Mouse (Mus musculus) limb, embryonic 13.5 days (tissue): ENCODE data around the gene Myl4. TPM values are rescaled to one million over a fixed set of nuclear protein-coding genes. Genes with fewer than 3 reads are reported as not detected.
"Not testable (repeated sequence)": the region's sequence is repeated elsewhere in the genome, so short reads cannot be mapped to it uniquely, and the experiment has no call there.

Experiments
- ATAC-seq: fragments of 200-750 bp; cut with Nextera tagmentation; 2 replicates; pipeline ENCODE4 v1.8.0; 2017; ENCODE audit warnings: low read depth, moderate number of reproducible peaks, moderate TSS enrichment; ENCODE audit not compliant: low FRiP score
- H3K27ac ChIP-seq: fragments of 300-500 bp; sonication (generic); 2 replicates; pipeline ENCODE4 v1.5.1; 2015; ENCODE audit warnings: inconsistent platforms, mild to moderate bottlenecking, moderate library complexity
- H3K27me3 ChIP-seq: fragments of 300-500 bp; sonication (generic); 2 replicates; pipeline ENCODE4 v1.6.1; 2015; ENCODE audit warnings: mild to moderate bottlenecking, inconsistent platforms
- H3K36me3 ChIP-seq: fragments of 300-500 bp; sonication (generic); 2 replicates; pipeline ENCODE4 v1.6.1; 2015; ENCODE audit warnings: inconsistent platforms, mild to moderate bottlenecking, moderate library complexity
- H3K4me1 ChIP-seq: fragments of 300-500 bp; sonication (generic); 2 replicates; pipeline ENCODE4 v1.6.1; 2015; ENCODE audit warnings: inconsistent platforms
- H3K4me2 ChIP-seq: fragments of 300-500 bp; sonication (generic); replicated peaks from 2 replicates; pipeline ENCODE4 v1.6.1; 2015; ENCODE audit warnings: inconsistent platforms, mild to moderate bottlenecking, moderate library complexity
- H3K4me3 ChIP-seq: fragments of 300-500 bp; sonication (generic); 2 replicates; pipeline ENCODE4 v1.5.1; 2015; ENCODE audit warnings: moderate library complexity, mild to moderate bottlenecking, inconsistent platforms
- H3K9ac ChIP-seq: fragments of 300-500 bp; sonication (generic); 2 replicates; pipeline ENCODE4 v1.6.1; 2015; ENCODE audit warnings: mild to moderate bottlenecking, inconsistent platforms
- H3K9me3 ChIP-seq: fragments of 300-500 bp; sonication (generic); 2 replicates; pipeline ENCODE4 v1.6.1; 2016; ENCODE audit warnings: inconsistent platforms
- WGBS: fragments of 180-500 bp; shearing (Covaris S2); methylation state at CpG from one replicate; pipeline ENCODE4 v1.1.7; 2015; 5-methylcytosine and 5-hydroxymethylcytosine counted together
- polyA plus RNA-seq: library from polyadenylated mRNA; unstranded; fragments of >200 nt; fragmentation: Nextera tagmentation; extraction: Ambion mirVana; gene quantifications from 2 replicates; pipeline ENCODE4 v1.2.1, GENCODE M21; 2015

Myl4 gene
- 124 and 131 TPM in 2 replicates for polyA plus RNA-seq

DNA sequence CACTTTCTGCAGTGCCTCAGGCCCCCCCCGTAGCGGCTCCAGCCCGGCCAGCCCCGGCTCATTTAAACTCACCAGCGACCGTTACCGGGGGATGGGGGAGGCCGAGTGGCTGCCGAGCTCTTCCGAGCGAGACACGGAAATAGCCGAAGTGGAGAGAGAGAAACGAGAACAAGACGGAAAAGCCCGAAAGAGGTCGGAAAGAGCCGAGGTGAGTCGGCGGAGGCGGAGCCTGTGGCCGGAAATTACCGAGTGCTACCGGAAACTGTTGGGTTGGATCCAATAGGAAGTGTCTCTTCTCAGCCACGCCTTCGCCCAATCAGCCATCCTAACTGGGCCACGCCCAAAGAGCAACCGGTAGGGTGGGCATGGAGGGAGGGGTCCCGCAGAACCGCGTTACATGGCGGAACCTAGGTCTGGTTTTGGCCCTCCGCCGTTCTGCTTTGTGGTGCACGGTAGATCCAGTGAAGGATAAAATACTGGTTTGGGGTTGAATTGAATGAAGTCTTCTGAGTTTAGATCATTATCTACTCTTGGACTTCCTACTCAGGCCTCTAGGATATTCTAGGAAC lies at the start of gene Myl4, which contains the start of gene Cdc27:
Gene Myl4, plus strand, starts transcription at position 258 of the 569 bp plus-strand sequence.
Gene Cdc27, minus strand, starts transcription at position 215 of the 569 bp plus-strand sequence.
- WGBS, result under 1% methylated on average over 35 of the region's 35 CpGs
- peaks cover under 1% of the 10 kb centered on the region; the same call in 1 of the 2 replicates for H3K36me3 ChIP-seq
- H3K4me3 ChIP-seq, result peak within 1 kb of the TSS; percentile 86
- no peaks in the 10 kb centered on the region for H3K9me3 ChIP-seq
- peaks cover 19% of the 10 kb centered on the region for H3K4me1 ChIP-seq
- ATAC-seq, result peak; percentile 97
- H3K4me2 ChIP-seq, result peak within 1 kb of the TSS; percentile 81
- peak within 1 kb of the TSS; percentile 92 for H3K27ac ChIP-seq
- H3K27me3 ChIP-seq, result peaks cover 7% of the 10 kb centered on the region; the same call in 1 of the 2 replicates
- peak within 1 kb of the TSS; percentile 99 for H3K9ac ChIP-seq

DNA sequence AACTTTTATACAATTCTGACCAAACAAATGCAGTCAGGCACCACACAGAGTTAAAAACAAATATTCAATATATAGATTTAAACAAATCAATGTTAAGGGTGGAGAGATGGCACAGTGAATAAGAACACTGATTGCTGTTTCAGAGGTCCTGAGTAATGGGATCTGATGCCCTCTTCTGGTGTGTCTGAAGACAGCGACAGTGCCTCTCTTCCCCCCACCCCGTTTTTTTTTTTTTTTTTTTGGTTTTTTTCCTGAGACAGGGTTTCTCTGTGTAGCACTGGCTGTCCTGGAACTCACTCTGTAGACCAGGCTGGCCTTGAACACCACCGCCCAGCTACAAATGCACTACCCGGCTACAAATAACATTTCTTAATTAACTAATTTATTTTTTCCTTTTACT lies 42.0 kb upstream of the Myl4 start:
- 75% methylated on average over 4 of the region's 4 CpGs for WGBS
- ATAC-seq, result no peak
- H3K9ac ChIP-seq, result no peak overlapping the region
- peaks cover 83% of the 10 kb centered on the region for H3K36me3 ChIP-seq
- no peaks in the 10 kb centered on the region for H3K9me3 ChIP-seq
- H3K27ac ChIP-seq, result no peak overlapping the region
- no peak overlapping the region for H3K4me2 ChIP-seq
- H3K4me3 ChIP-seq, result no peak overlapping the region
- no peaks in the 10 kb centered on the region for H3K4me1 ChIP-seq
- no peaks in the 10 kb centered on the region for H3K27me3 ChIP-seq

DNA sequence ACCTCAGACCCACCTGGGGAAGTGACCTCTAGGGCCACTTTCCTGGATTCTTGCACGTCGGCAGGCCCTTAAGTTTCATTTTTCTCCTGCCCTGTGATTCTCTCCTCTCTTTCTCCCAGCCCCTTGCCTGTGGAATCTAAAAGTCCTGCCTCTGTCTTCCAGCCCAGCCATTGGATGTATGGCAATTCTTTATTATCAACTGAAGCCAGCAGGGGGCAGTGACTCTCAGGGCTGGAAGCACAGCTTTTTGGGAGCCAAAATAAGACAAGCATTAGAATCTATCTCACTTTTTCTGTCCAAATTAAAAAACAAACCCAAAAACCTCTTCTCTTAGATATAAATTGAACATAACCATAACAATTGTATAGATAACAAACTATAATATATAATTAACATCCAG lies 39.9 kb upstream of the Myl4 start:
- Histone ChIP-seq H3K9me3 (no peaks in the 10 kb centered on the region), H3K4me1 (no peaks in the 10 kb centered on the region), H3K4me3 (no peak overlapping the region), H3K36me3 (peaks cover 87% of the 10 kb centered on the region), H3K27me3 (no peaks in the 10 kb centered on the region), H3K4me2 (no peak overlapping the region), H3K9ac (no peak overlapping the region), H3K27ac (no peak overlapping the region)
- 98% methylated on average over 2 of the region's 2 CpGs for WGBS
- no peak for ATAC-seq

DNA sequence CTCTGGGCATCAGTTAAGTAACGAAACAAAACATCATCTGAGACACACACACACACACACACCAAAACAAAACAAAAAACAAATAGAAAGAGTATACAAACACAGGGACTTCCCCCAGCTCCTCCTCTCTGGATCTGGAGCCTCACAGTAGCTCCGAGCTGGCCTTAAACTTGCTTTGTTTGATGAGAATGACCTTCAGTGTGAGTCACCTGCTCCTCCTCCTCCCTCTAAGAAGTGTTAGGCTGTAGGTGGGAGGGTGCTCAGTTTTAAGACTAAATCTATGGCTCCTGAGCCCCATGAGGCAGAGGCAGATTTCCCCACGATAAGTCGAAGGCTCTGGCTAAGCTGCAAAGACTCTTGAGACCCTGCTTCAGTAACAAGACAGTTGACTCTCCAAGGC lies 38.0 kb upstream of the Myl4 start:
- ATAC-seq, result no peak
- Histone ChIP-seq H3K27me3 (no peaks in the 10 kb centered on the region), H3K9ac (no peak overlapping the region), H3K4me3 (no peak overlapping the region), H3K27ac (no peak overlapping the region), H3K36me3 (peaks cover 88% of the 10 kb centered on the region), H3K9me3 (no peaks in the 10 kb centered on the region), H3K4me1 (no peaks in the 10 kb centered on the region), H3K4me2 (no peak overlapping the region)
- WGBS, result 91% methylated on average over 4 of the region's 4 CpGs

DNA sequence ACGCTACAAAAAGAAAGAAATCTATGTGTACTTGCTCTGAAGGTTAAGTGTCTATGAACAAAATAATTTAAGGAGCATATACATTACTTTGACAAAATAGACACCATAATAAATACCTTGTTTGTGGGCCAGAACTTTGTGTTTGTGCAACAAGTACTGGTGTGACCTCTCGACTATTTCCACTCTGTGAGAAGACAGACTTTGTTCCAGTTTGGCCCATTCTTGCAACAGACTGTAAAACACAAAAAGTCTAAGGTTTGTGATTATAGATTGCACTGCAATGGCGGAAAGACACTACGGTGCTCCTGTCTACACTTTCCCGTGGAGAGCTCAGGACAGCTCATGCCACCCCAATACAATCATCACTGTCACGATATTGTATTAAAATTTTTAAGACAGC lies 24.5 kb upstream of the Myl4 start:
- Histone ChIP-seq H3K4me3 (no peak overlapping the region), H3K36me3 (peaks cover 71% of the 10 kb centered on the region), H3K9ac (no peak overlapping the region), H3K4me1 (no peaks in the 10 kb centered on the region), H3K4me2 (no peak overlapping the region), H3K27ac (no peak overlapping the region), H3K9me3 (no peaks in the 10 kb centered on the region), H3K27me3 (no peaks in the 10 kb centered on the region)
- 95% methylated on average over 6 of the region's 6 CpGs for WGBS
- no peak for ATAC-seq

DNA sequence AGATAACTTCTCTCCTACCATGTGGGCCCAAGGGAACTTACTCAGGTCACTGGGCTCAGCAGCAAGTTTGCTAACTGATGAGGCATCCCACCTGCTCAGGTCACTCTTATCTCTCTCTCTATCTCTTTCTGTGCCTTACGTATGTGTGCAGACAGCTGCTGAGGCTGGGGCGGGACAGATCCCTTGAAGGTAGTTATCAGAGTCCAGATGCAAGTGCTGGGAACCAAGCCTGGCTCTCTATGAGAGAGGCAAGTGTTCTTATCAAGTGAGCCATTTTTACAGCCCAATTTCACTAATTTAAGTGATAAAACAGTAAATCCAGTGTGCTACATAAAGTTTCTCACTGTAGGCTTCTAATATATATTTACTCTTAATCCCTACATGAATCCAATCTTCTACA lies 13.6 kb upstream of the Myl4 start:
- Histone ChIP-seq H3K9ac (no peak overlapping the region), H3K27me3 (no peaks in the 10 kb centered on the region), H3K4me2 (no peak overlapping the region), H3K4me1 (no peaks in the 10 kb centered on the region), H3K9me3 (no peaks in the 10 kb centered on the region), H3K36me3 (peaks cover 48% of the 10 kb centered on the region), H3K4me3 (no peak overlapping the region), H3K27ac (no peak overlapping the region)
- no peak for ATAC-seq
- WGBS, result 94% methylated on average over 2 of the region's 2 CpGs

DNA sequence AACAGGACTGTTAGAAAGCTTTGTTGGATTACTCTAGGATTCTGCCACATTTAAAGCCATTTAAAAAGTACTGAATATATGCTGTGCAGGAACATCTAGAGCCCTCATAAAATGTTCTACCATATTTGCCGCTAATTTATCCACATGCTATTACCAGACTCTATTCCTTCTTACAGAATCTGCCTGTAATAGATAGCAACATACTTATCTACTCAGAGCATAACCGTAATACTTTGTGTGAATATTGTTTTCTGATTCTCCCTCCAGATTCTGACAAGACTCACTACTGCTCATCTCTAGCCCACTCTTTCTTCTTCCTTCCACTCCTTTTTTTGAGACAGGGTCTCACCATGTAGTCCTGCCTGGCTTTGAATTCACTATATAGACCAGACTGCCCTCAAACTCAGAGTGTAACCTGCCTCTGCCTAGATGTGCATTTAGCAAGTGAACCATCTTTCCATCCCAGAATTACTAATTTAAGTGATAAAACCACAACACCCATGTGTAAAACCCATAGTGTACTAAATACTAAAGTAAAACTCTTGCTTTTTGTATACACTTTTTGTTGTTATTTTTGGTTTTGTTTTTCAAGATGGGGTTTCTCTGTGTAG lies 12.4 kb upstream of the Myl4 start:
- H3K4me1 ChIP-seq, result no peaks in the 10 kb centered on the region
- H3K9ac ChIP-seq, result no peak overlapping the region
- H3K27ac ChIP-seq, result no peak overlapping the region
- H3K4me3 ChIP-seq, result no peak overlapping the region
- 93% methylated on average over 2 of the region's 2 CpGs for WGBS
- no peak overlapping the region for H3K4me2 ChIP-seq
- no peaks in the 10 kb centered on the region for H3K9me3 ChIP-seq
- no peaks in the 10 kb centered on the region for H3K27me3 ChIP-seq
- H3K36me3 ChIP-seq, result peaks cover 37% of the 10 kb centered on the region
- ATAC-seq, result no peak

DNA sequence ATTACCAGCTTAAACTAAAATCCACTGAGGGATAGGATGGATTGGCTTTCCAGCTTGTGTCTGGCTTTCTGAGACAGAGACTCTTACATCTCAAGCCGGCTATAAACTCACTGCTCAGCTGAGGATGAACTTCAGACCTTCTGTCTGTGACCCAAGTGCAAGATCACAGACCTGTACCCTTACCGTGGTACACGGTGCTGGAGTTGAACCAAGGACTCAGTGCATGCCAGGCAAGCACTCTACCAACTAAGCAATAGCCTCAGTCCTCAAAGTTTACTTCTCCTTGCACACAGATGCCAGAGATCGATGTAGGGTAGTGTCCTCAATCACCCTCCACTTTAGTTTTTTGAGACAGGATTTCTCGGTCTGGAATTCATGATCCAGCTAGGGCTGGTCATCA lies 10.7 kb upstream of the Myl4 start:
- Histone ChIP-seq H3K27me3 (no peaks in the 10 kb centered on the region), H3K4me1 (peaks cover 1% of the 10 kb centered on the region; the same call in 1 of the 2 replicates), H3K9me3 (no peaks in the 10 kb centered on the region), H3K4me2 (no peak overlapping the region), H3K4me3 (no peak overlapping the region), H3K36me3 (peaks cover 22% of the 10 kb centered on the region), H3K9ac (no peak overlapping the region), H3K27ac (no peak overlapping the region)
- no peak for ATAC-seq
- WGBS, result 95% methylated on average over 5 of the region's 5 CpGs

DNA sequence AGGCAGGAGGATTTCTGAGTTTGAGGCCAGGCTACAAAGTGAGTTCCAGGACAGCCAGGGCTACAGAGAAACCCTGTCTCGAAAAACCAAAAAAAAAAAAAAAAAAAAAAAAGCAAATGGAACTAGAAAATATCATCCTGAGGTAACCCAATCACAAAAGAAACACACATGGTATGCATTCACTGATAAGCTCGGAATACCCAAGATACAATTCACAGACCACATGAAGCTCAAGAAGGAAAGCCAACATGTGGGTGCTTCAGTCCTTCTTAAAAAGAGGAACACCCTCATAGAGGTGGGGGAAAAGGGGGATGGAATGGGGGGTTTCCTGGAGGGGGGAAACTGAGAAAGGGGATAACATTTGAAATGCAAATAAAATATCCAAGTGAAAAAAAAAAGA lies 7.1 kb upstream of the Myl4 start:
- H3K9ac ChIP-seq, H3K4me2 ChIP-seq, ATAC-seq, H3K27me3 ChIP-seq, H3K4me3 ChIP-seq, H3K27ac ChIP-seq, H3K9me3 ChIP-seq: not testable (repeated sequence)
- WGBS, result 96% methylated on average over 2 of the region's 2 CpGs
- peaks cover 24% of the 10 kb centered on the region for H3K36me3 ChIP-seq
- H3K4me1 ChIP-seq, result peaks cover 15% of the 10 kb centered on the region; the same call in 1 of the 2 replicates

DNA sequence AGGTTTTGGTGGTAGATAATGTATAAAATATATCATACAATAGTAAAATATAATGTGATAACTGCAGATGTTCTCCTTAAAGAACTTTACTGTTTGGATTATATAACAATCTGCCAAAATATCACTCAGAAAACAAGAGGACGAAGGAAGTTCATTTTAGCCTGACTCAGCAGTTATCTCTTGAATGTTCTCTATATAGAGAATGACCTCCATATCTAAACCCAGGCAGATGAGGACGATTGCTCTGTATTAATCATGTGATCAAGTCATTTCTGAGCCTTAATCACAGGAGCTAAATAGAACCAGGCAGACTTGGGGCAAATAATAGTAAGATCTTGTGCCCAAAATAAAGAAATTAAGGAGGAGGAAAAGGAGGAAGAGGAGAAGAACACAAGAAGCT lies 6.0 kb upstream of the Myl4 start:
- 92% methylated on average over 2 of the region's 2 CpGs for WGBS
- Histone ChIP-seq H3K9ac (no peak overlapping the region), H3K27me3 (no peaks in the 10 kb centered on the region), H3K4me1 (peaks cover 24% of the 10 kb centered on the region), H3K36me3 (peaks cover 20% of the 10 kb centered on the region), H3K4me2 (no peak overlapping the region), H3K9me3 (no peaks in the 10 kb centered on the region), H3K27ac (no peak overlapping the region), H3K4me3 (no peak overlapping the region)
- ATAC-seq, result no peak

DNA sequence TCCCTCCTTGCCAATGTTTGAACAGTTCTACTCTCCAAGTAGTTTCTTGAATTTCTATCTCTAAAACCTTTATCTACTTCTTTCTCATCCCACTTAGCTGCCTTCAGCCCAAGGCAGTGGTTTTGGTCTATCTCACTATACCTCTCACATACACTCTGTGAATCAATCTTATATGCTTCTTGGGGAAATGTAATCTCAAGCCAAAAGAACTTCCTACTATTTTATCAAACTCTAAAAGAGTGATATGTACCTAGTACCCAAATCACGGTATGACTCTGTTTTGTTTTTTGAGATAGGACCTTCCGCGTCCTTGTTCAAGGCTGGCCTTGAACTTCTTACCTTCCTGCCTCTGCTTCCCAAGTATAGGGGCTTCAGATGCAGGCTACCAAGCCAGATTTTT lies 3.0 kb upstream of the Myl4 start:
- no peak overlapping the region for H3K4me3 ChIP-seq
- peaks cover 27% of the 10 kb centered on the region for H3K4me1 ChIP-seq
- H3K36me3 ChIP-seq, result peaks cover 9% of the 10 kb centered on the region
- no peaks in the 10 kb centered on the region for H3K9me3 ChIP-seq
- peaks cover 2% of the 10 kb centered on the region; the same call in 1 of the 2 replicates for H3K27me3 ChIP-seq
- no peak for ATAC-seq
- no peak overlapping the region for H3K27ac ChIP-seq
- over 99% methylated on average over 3 of the region's 3 CpGs for WGBS
- H3K4me2 ChIP-seq, result no peak overlapping the region
- H3K9ac ChIP-seq, result no peak overlapping the region

DNA sequence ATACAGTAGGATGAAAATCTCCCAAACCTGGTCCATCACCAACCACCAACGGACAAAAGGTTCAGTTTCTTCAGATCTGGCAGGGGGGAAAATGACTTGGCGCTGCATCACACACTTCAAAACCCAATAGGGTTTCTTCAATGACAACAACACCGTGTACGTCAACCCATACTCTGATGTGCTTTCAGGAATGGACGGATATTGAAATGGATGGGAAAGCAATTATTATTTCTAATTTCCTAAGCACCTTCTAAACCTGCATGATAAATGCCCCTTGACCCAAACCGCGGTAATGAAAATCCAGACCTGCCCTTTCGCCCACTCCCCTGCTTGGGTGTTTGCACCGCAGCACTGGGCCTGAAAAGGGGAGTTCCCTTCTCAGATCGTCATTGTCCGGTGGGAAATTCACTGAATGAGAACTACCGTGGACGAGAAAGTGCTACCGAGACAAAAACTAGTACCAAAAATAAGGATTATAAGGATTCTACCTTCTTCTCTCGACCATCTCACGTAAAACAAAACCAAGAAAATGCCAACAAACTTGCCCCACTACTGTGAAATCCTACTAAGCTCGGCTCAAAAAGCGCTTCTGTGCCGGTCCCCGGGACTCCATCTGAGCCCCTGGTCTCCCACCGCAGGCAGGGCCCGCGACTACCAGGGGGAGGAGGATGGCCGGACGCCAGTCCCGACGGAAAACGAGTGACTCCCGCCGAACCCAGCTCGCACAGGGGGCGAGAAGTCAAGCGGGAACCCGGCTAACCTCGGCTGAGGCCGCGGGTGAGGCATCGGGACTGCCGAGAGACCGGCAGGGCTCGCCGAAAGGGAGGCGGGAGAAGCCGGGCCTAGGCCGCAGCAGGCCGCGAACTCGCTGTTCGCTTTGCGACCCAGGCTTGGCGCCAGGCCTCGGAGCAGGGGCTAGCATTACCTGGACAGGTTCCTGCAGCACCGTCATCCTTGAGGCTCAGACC lies 741 bp upstream of the Myl4 start:
- peaks cover 27% of the 10 kb centered on the region for H3K4me1 ChIP-seq
- peaks cover 6% of the 10 kb centered on the region for H3K36me3 ChIP-seq
- H3K4me2 ChIP-seq, result peak overlapping the region; percentile 81
- peak overlapping the region; percentile 86 for H3K4me3 ChIP-seq
- H3K9ac ChIP-seq, result peak overlapping the region; percentile 99
- under 1% methylated on average over 53 of the region's 53 CpGs for WGBS
- peak overlapping the region; percentile 92 for H3K27ac ChIP-seq
- peak; percentile 78 for ATAC-seq
- peaks cover 7% of the 10 kb centered on the region; the same call in 1 of the 2 replicates for H3K27me3 ChIP-seq
- H3K9me3 ChIP-seq, result no peaks in the 10 kb centered on the region
